Mouse (Mus musculus) limb, embryonic 13.5 days (tissue): ENCODE measurements around the gene Pou5f1. TPM values are rescaled to one million over a fixed set of nuclear protein-coding genes. Genes with fewer than 3 reads are reported as not detected.

Experiments used
- ATAC-seq: fragments of 200-750 bp; cut with Nextera tagmentation; 2 replicates; pipeline ENCODE4 v1.8.0; 2017; ENCODE audit warnings: low read depth, moderate number of reproducible peaks, moderate TSS enrichment; ENCODE audit not compliant: low FRiP score
- H3K27ac ChIP-seq: fragments of 300-500 bp; sonication (generic); 2 replicates; pipeline ENCODE4 v1.5.1; 2015; ENCODE audit warnings: inconsistent platforms, mild to moderate bottlenecking, moderate library complexity
- H3K27me3 ChIP-seq: fragments of 300-500 bp; sonication (generic); 2 replicates; pipeline ENCODE4 v1.6.1; 2015; ENCODE audit warnings: mild to moderate bottlenecking, inconsistent platforms
- H3K36me3 ChIP-seq: fragments of 300-500 bp; sonication (generic); 2 replicates; pipeline ENCODE4 v1.6.1; 2015; ENCODE audit warnings: inconsistent platforms, mild to moderate bottlenecking, moderate library complexity
- H3K4me1 ChIP-seq: fragments of 300-500 bp; sonication (generic); 2 replicates; pipeline ENCODE4 v1.6.1; 2015; ENCODE audit warnings: inconsistent platforms
- H3K4me2 ChIP-seq: fragments of 300-500 bp; sonication (generic); replicated peaks from 2 replicates; pipeline ENCODE4 v1.6.1; 2015; ENCODE audit warnings: inconsistent platforms, mild to moderate bottlenecking, moderate library complexity
- H3K4me3 ChIP-seq: fragments of 300-500 bp; sonication (generic); 2 replicates; pipeline ENCODE4 v1.5.1; 2015; ENCODE audit warnings: moderate library complexity, mild to moderate bottlenecking, inconsistent platforms
- H3K9ac ChIP-seq: fragments of 300-500 bp; sonication (generic); 2 replicates; pipeline ENCODE4 v1.6.1; 2015; ENCODE audit warnings: mild to moderate bottlenecking, inconsistent platforms
- H3K9me3 ChIP-seq: fragments of 300-500 bp; sonication (generic); 2 replicates; pipeline ENCODE4 v1.6.1; 2016; ENCODE audit warnings: inconsistent platforms
- WGBS: fragments of 180-500 bp; shearing (Covaris S2); methylation state at CpG from one replicate; pipeline ENCODE4 v1.1.7; 2015; 5-methylcytosine and 5-hydroxymethylcytosine counted together
- polyA plus RNA-seq: library from polyadenylated mRNA; unstranded; fragments of >200 nt; fragmentation: Nextera tagmentation; extraction: Ambion mirVana; gene quantifications from 2 replicates; pipeline ENCODE4 v1.2.1, GENCODE M21; 2015

Gene Pou5f1
- polyA plus RNA-seq, 1 experiment from 2014 or later = 0.23 TPM

- H3K9ac ChIP-seq = no peak overlapping the region
Observed at GRCm38 (mm10) chr17:35556186-35556765, 50.5 kb downstream of the Pou5f1 start.

GRCm38 (mm10) chr17:35556812-35557211 is 51.0 kb downstream of the Pou5f1 start:
- no peaks in the 10 kb centered on the region for H3K36me3 ChIP-seq
- no peak for ATAC-seq
- no peak overlapping the region for H3K27ac ChIP-seq
- H3K27me3 ChIP-seq = no peaks in the 10 kb centered on the region
- no peaks in the 10 kb centered on the region for H3K4me1 ChIP-seq
- H3K9me3 ChIP-seq = no peaks in the 10 kb centered on the region
- H3K4me2 ChIP-seq = no peak overlapping the region
- 32% methylated on average over 5 of the region's 5 CpGs for WGBS
- H3K9ac ChIP-seq = no peak overlapping the region
- H3K4me3 ChIP-seq = no peak overlapping the region

More at GRCm38 (mm10) chr17:35556186-35556765, 50.5 kb downstream of the Pou5f1 start:
- 90% methylated on average over 13 of the region's 13 CpGs for WGBS
- H3K9me3 ChIP-seq = no peaks in the 10 kb centered on the region
- H3K4me2 ChIP-seq = no peak overlapping the region
- no peak overlapping the region for H3K27ac ChIP-seq
- no peak for ATAC-seq
- no peaks in the 10 kb centered on the region for H3K27me3 ChIP-seq
- no peaks in the 10 kb centered on the region for H3K36me3 ChIP-seq
- no peaks in the 10 kb centered on the region for H3K4me1 ChIP-seq
- no peak overlapping the region for H3K4me3 ChIP-seq

- WGBS = 75% methylated on average over 9 of the region's 9 CpGs
- H3K4me3 ChIP-seq = no peak overlapping the region
- H3K27me3 ChIP-seq = no peaks in the 10 kb centered on the region
- no peaks in the 10 kb centered on the region for H3K4me1 ChIP-seq
- no peaks in the 10 kb centered on the region for H3K9me3 ChIP-seq
- no peak overlapping the region for H3K4me2 ChIP-seq
- no peak overlapping the region for H3K27ac ChIP-seq
- H3K9ac ChIP-seq = no peak overlapping the region
- H3K36me3 ChIP-seq = no peaks in the 10 kb centered on the region
- ATAC-seq = no peak
Observed at GRCm38 (mm10) chr17:35557351-35557750, 51.5 kb downstream of the Pou5f1 start.

GRCm38 (mm10) chr17:35558216-35558615 is 52.4 kb downstream of the Pou5f1 start:
- H3K9ac ChIP-seq = no peak overlapping the region
- no peak overlapping the region for H3K4me3 ChIP-seq
- WGBS = 62% methylated on average over 8 of the region's 8 CpGs
- no peaks in the 10 kb centered on the region for H3K27me3 ChIP-seq
- H3K4me2 ChIP-seq = no peak overlapping the region
- H3K4me1 ChIP-seq = no peaks in the 10 kb centered on the region
- ATAC-seq = no peak
- no peak overlapping the region for H3K27ac ChIP-seq
- no peaks in the 10 kb centered on the region for H3K36me3 ChIP-seq
- no peaks in the 10 kb centered on the region for H3K9me3 ChIP-seq

Other genes starting within 250 kb of the Pou5f1 start
- gene H2-D1, start 243.3 kb upstream of the Pou5f1 start, polyA plus RNA-seq = 29.1 and 30.8 TPM in 2 replicates
- 0.09 and 0.31 TPM in 2 replicates for gene H2-Q1, start 185.6 kb upstream of the Pou5f1 start, polyA plus RNA-seq
- gene H2-Q2, start 163.8 kb upstream of the Pou5f1 start, polyA plus RNA-seq = 0.69 and 0.89 TPM in 2 replicates
- 4.6 and 5.1 TPM in 2 replicates for gene H2-Q4, start 126.4 kb upstream of the Pou5f1 start, polyA plus RNA-seq
- 1.0 and 1.6 TPM in 2 replicates for gene H2-Q6, start 81.2 kb upstream of the Pou5f1 start, polyA plus RNA-seq
- gene H2-Q7, start 66.9 kb upstream of the Pou5f1 start, polyA plus RNA-seq = 9.4 TPM in 2 replicates
- gene H2-Q10, start 35.9 kb upstream of the Pou5f1 start, polyA plus RNA-seq = 0.32 and 1.1 TPM in 2 replicates
- gene Tcf19, start 10.8 kb downstream of the Pou5f1 start, polyA plus RNA-seq = 68.6 and 70.6 TPM in 2 replicates
- 20.9 and 22.1 TPM in 2 replicates for gene Cchcr1, start 11.1 kb downstream of the Pou5f1 start, polyA plus RNA-seq
- 1.9 TPM in 2 replicates for gene Psors1c2, start 27.2 kb downstream of the Pou5f1 start, polyA plus RNA-seq
- gene Cdsn, start 46.1 kb downstream of the Pou5f1 start, polyA plus RNA-seq = 0.06 and 0.11 TPM in 2 replicates
- gene 2300002M23Rik, start 61.4 kb downstream of the Pou5f1 start, polyA plus RNA-seq = 0.38 TPM in 1 of 2 replicates, not detected in the other
- not detected in 2 replicates for gene Sfta2, start 95.5 kb downstream of the Pou5f1 start, polyA plus RNA-seq
- gene Gm9573, start 120.6 kb downstream of the Pou5f1 start, polyA plus RNA-seq = not detected in 2 replicates
- gene Mucl3, start 137.7 kb downstream of the Pou5f1 start, polyA plus RNA-seq = 0.11 and 0.24 TPM in 2 replicates
- 17.8 and 21.0 TPM in 2 replicates for gene Vars2, start 161.6 kb downstream of the Pou5f1 start, polyA plus RNA-seq
- gene Gtf2h4, start 167.7 kb downstream of the Pou5f1 start, polyA plus RNA-seq = 45.3 and 48.0 TPM in 2 replicates
- gene Ddr1, start 198.6 kb downstream of the Pou5f1 start, polyA plus RNA-seq = 47.1 and 57.9 TPM in 2 replicates